Mouse (Mus musculus) 416B (cell line): ENCODE results near the gene Tcap.
A peak's percentile ranks its signal among the peaks of the same experiment; 100 is the strongest.
"Not testable (repeated sequence)": the region's sequence is repeated elsewhere in the genome, so short reads cannot be mapped to it uniquely, and the experiment has no call there.

Source experiments
- DNase-seq: peaks from one replicate; pipeline ENCODE4 v3.0.0; 2011; ENCODE audit warnings: low read depth

The Tcap gene

DNA sequence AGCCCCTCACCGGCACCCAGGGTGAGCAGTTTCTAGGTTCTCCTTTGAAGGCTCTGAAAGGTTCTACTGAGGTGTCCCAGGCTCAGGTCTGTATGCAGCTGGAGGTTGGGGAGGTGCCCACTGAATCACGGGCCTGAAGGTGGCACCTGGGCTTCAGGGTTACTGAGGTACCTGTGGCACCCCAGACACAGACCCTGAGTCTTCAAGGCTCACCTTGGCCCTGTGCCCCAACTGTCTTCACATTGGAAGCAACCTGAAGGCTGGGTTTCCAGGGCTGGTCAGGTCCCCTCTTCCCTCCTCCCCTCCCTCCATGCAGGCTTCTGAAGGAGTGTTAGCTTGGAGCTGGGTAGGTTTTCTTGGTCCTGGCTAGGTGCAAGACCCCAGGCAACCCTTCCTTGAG is 2.0 kb upstream of the Tcap start:
- DNase-seq, result no peak

DNA sequence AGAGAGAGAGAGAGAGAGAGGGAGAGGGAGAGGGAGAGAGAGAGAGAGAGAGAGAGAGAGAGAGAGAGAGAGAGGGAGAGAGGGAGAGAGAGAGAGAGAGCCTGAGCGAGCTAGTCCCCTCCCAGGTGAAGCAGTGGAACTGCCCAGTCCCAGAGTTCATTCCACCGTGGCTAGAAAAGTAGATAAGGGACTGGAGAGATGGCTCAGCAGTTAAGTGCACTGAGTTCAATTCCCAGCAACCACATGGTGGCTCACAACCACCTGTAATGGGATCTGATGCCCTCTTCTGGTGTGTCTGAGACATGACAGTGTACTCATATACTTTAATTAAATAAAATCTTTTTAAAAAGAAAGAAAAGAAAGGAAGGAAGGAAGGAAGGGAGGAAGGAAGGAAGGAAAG is 1.2 kb upstream of the Tcap start:
- DNase-seq, result not testable (repeated sequence)

DNA sequence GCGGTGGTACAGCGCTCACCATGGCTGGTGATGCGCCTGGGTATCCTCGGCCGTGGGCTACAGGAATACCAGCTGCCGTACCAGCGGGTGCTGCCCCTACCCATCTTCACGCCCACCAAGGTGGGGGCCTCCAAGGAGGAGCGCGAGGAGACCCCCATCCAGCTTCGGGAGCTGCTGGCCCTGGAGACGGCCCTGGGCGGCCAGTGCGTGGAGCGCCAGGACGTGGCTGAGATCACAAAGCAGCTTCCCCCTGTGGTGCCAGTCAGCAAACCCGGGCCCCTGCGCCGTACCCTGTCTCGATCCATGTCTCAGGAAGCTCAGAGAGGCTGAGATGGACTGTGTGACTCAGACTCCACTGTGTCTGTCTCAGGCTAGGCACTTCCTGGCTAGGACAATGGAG is 605 bp downstream of the Tcap start:
- no peak for DNase-seq

GRCm38 (mm10) chr11:98384721-98385637 is 1.4 kb downstream of the Tcap start:
- no peak for DNase-seq

DNA sequence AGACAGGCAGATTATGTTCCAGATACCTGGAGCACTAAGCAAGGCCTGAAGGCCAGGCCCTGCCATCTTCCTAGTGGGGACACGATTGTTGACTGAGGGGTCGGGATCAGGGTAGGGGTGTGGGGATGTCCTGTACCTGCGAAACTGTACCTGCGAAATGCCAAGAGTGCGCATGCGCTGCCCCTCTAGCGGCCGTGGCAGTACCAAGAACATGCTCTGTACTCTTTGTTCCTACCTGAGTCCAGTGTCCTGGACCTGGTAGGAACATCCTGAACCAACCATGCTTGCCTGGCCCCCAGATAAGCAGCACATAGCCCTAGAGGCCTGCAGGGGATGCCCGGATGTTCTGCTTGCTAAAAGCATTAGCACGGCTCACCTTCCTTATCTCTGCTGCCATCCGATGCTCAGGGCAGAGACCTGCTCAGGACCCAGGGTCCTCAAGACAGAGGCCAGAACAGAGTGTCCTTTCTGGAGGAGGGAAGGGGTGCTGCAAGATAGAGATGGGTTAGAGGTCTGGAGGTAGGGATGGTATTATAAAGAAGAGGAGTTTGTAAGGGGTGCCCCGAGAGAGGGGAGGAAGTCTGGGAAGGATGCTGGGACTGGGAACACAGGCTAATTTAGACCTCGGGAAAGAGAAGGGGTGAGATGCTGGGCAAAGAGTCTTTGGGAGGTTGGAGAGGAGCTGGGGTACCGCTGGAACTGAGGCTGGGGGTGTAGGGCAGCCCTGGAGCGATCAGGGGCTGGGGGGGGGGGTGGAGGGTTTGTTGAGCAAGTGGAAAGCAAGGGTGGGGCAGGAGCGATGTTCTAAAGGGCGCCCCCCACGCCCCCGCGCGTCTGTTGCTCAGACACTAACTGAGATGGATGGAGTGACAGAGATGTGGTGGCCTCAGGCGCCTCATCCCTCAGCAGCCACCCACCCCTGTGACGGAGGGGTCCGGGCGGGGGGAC is 2.3 kb downstream of the Tcap start, which contains the start of gene Pnmt:
TSS of gene Pnmt (plus strand) at position 813 of the 948 bp plus-strand sequence.
- no peak for DNase-seq

DNA sequence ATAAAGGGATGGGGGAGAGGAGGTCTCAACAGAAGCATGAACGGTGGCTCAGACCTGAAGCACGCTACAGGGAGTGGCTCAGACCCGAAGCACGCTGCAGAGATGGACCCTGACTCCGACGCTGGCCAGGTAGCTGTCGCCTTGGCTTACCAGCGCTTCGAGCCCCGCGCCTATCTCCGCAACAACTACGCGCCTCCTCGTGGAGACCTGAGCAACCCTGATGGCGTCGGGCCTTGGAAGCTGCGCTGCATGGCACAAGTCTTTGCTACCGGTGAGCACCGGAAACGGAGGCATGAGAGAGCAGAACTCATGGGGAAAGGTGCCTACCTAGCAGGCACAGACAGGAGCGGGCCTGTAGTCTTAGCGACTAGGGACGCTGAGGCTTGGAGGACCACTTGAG is 3.0 kb downstream of the Tcap start:
- no peak for DNase-seq

DNA sequence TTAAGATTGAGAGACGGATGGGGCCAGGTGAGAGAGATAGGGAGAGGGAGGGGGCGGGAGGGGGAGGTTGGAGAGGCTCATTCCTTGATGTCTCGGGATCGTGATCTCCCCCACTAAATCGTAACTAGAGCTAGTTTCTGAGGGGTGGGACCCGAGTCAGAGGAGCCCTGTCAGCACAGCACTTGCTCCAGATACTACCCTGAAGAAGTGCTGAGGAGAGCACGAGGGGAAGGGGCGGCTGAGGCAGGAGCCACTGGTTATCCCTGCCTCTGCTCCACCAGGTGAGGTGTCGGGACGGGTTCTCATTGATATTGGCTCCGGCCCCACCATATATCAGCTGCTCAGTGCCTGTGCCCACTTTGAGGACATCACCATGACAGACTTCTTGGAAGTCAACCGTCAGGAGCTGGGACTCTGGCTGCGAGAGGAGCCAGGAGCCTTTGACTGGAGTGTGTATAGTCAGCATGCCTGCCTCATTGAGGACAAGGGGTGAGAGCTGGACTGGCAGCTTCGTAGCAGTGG is 3.5 kb downstream of the Tcap start:
- no peak for DNase-seq

DNA sequence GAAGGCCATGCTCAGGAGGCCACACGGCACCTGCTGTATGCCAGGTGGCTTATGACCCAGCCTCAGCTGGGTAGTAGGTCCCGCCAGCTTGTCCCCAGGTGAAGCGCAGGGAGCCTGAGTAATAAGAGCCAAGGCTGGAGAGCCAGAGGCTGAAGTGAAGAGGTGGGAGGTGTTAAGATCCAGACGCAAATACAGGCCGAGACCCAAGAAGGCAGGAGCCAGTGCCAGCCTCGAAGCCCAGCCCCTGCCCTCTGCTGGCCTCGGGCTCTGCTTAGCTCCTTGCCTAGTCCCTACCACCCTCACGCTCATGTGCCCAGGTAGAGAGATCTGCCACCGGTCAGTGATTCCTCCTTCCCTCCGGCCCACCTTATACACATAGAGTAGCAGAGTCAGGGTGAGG is 4.7 kb downstream of the Tcap start:
- no peak for DNase-seq

DNA sequence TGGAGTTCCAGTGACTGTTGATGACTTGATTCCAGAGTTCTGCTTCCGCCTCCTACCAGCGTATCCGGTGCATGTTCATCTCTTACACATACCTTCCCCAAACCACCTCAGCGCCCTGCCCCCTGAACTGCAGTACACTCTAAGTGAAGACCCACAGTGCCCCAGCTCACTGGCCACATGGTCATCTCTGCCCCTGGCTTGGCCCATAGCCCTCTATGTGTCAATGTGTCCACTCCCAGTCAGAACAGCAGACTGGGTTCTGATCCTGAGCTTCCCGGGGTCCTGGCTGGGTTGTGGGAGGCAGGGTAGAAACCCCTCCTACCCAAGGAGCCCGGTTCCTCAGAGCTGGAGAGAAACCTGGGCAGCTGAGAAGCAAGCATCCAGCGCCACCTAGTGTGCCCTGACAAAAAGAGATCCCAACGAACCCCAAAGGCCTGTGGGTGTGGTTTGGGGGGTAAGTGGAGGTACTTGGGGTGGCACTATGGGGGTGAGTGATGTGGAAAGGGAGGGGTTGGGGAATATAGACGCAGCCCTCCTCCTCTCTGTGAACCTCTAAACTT is 5.7 kb downstream of the Tcap start:
- DNase-seq, result peak; percentile 61

- DNase-seq, result no peak
Measured at GRCm38 (mm10) chr11:98390141-98390540, 6.5 kb downstream of the Tcap start.

DNA sequence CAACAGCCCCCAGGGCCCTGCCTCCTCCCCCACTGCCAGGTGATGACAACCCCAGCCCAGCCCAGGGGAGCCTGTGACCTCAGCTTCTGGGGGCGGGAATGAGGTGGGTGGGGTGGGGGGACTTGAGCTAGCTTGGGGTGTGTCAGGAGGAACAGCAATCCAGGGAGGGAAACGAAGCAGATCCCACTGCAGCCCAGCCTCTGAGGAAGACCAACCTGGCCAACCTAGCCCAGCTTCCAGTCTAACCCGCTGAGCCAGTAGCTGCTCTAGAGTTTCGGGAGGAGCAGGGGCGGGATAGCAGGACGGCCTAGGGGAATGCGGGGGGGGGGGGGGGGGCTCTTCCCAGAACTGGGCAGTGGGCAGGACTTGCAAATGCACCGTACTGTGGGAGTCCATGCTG is 8.4 kb downstream of the Tcap start:
- no peak for DNase-seq

DNA sequence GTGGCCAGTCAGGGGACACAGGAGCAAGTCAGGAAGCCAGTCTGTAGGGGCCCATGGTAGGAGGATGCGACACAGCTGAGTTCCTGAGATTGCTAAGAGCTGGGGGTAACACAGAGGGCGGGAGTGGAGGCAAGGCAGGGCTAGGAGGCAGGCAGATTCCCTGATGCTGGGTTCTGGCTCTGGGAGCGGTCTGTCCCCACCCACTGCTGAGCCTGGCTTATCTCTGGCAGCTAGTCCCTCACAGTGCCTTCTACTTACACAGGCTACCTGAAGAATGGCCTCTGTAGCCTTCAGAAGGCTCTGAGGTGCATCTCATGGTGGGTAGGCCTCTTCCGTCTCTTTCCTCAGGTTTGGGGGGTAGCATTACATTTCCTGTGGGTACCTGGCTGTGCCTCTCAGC is 9.0 kb downstream of the Tcap start:
- DNase-seq, result no peak

DNA sequence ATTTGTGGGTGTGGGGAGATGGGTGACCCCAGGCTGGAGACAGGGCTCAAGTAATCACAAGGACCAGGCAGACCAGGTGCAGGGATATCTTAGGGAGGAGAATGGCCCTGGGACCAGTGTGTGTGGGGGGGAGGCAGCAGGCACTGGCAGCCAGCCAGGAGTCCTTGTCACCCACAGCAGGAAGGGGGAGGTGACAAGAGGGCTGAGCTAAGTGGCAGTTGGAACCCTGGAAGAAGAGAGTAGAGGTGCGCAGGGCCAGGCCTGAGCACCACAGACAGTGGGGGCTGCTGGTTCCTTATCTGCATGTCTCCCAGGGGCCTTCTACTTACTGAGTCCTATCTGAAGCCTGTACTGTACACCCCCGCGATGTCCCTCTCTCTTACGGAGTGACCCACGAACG is 9.7 kb downstream of the Tcap start:
- peak; percentile 90 for DNase-seq

- no peak for DNase-seq
Measured at GRCm38 (mm10) chr11:98394301-98394700, 10.7 kb downstream of the Tcap start.

GRCm38 (mm10) chr11:98395041-98395440 is 11.4 kb downstream of the Tcap start:
- DNase-seq, result no peak

DNA sequence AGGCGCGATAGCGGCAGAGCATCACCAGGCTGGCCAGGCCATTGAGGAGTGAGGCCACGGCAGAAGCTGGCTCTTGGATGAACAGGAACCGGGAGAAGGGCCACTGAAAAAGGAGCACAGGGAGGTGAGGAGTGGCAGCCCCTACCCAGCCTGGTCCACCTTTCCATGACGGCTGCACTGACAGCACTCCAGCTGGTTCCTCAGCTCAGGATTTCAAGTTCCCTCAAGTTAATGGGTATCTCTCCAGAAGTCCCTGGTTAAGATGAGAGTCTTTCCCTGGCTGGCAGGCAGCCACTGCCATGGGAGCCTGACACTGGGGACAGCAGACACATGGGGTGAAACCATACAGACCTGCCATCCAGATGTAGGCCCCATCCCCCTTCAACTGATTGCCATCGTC is 14.3 kb downstream of the Tcap start:
- no peak for DNase-seq

DNA sequence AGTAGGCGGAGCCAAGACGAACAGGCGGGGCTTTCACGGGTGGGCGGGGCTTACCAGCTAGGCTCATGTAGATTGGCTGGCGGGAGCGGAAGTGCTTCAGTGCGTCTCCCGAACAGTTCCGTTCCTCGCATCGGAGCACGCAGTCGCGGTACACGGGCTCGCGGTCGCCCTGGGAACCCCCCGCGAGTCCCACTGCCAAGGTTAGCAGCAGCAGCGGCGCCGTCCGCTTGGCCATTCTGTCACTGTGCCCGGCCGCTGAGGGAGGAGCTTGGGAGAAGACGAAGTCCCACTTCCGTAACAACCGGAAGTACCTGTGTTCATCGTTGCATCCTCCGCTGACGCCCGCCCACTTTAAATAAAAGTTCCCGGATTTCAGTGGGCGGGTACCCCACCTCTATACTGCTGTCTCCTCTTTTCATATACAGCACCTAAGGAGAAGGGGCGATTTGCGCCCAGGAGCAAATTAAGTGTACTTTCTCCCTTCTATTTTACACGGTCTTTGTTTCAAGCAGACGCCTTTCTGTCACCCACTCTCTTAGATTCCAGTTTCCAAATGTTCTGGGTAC is 16.6 kb downstream of the Tcap start, which contains the start of gene Pgap3:
TSS of gene Pgap3 (minus strand) at position 330 of the 566 bp plus-strand sequence.
- DNase-seq, result peak; percentile 96

GRCm38 (mm10) chr11:98400816-98401215 is 17.2 kb downstream of the Tcap start:
- no peak for DNase-seq

GRCm38 (mm10) chr11:98406621-98407020 is 23.0 kb downstream of the Tcap start:
- no peak for DNase-seq

DNA sequence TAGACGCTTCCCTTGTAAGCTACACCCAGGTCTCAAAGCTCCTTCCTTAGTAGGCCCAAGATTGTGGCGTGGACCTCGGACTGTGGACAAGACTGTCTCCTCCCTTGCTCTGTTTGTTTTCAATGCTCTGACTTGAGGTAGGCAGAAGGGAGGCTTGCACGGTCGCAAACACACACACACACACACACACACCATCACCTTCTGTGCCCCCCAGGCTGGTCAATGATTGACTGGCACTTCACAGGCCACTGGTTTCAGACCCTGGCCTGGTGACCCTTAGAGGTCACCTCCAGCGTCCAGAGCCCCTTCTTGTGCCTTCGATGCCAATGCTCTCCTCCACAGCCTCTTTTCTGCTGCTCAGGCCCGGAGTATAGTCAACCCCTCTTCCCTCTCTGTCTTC is 25.3 kb downstream of the Tcap start:
- DNase-seq, result no peak

DNA sequence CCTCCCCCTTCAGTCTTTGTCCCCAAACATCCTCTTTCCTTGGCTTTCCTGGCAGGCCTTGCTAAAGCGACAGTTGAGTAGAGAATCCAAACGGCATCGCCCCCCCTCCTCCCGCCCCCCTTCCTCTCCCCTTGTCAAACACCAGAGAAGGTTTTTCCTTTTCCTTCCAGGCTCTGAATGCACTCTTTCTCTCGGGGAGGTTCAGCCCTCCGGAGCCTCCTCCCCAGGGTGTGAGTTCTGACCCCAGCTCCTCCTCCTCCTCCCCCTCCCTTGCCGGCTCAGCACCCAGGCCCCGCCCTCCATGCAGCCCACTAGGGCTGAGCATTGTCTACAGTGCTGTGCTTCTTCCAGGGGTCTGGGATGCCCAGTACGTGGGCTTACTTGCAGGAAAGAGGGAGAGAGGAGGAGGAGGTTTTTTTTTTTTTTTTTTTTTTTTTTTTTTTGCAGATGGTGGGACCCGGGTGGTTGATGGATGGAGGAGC is 25.8 kb downstream of the Tcap start:
- no peak for DNase-seq
